Mouse (Mus musculus) thymus, adult 2 months (tissue): ENCODE results near the gene Samd11.

Experiments used
- CTCF ChIP-seq: fragments of 200-500 bp; IDR thresholded peaks from 2 replicates; pipeline ENCODE4 v1.5.1; 2012; ENCODE audit warnings: mild to moderate bottlenecking, control low read depth, low read length, moderate library complexity, borderline replicate concordance; ENCODE audit not compliant: control insufficient read depth, poor library complexity, insufficient read depth; ENCODE audit errors: extremely low read depth
- POLR2A ChIP-seq: fragments of 200-500 bp; IDR thresholded peaks from 2 replicates; pipeline ENCODE4 v1.6.1; 2012; ENCODE audit warnings: mild to moderate bottlenecking, low read length, control low read depth, moderate library complexity; ENCODE audit not compliant: control insufficient read depth, poor library complexity, insufficient read depth; ENCODE audit errors: extremely low read depth

DNA sequence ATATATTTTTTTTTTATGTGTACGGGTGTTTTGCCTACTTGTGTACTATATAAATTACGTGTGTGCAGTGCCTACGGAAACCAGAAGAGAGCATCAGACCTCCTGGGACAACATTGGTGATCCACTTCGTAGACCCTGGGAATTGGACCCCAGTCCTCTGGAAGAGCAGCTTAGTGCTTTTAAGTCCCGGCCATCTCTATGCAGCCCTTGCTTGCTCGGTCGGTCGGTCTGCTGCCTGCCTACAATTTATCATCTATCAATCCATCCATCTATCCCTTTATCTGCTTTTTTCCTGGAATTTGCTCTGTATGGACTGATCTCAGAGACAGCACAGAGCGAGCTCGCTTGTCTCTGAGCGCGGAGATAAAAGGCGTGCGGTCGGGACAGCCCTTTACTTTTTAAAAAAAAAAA is 20.1 kb downstream of the Samd11 start:
- TF ChIP-seq POLR2A (no peak), CTCF (no peak)
